Mouse (Mus musculus) lung, postnatal 0 days (tissue): ENCODE data around the gene Pygm. TPM values are rescaled to one million over a fixed set of nuclear protein-coding genes. Genes with fewer than 3 reads are reported as not detected.

Source experiments
- ATAC-seq: fragments of 200-750 bp; cut with Nextera tagmentation; 2 replicates; pipeline ENCODE4 v1.8.0; 2017; ENCODE audit warnings: moderate library complexity
- DNase-seq: peaks from one replicate; pipeline ENCODE4 v3.0.0-alpha.2; 2016; ENCODE audit warnings: low spot score
- H3K27ac ChIP-seq: fragments of 300-500 bp; sonication (generic); 2 replicates; pipeline ENCODE4 v1.5.1; 2014; ENCODE audit warnings: antibody characterized with exemption, mild to moderate bottlenecking, low read length, mixed read lengths
- H3K27me3 ChIP-seq: fragments of 300-500 bp; sonication (generic); replicated peaks from 2 replicates; pipeline ENCODE4 v1.6.1; 2014; ENCODE audit warnings: low read length, mixed read lengths; ENCODE audit not compliant: insufficient read depth
- H3K36me3 ChIP-seq: fragments of 300-500 bp; sonication (generic); 2 replicates; pipeline ENCODE4 v1.6.1; 2014; ENCODE audit warnings: low read length, mixed read lengths; ENCODE audit not compliant: insufficient read depth
- H3K4me1 ChIP-seq: fragments of 300-500 bp; sonication (generic); 2 replicates; pipeline ENCODE4 v1.6.1; 2014; ENCODE audit warnings: antibody characterized with exemption, low read depth, low read length, mixed read lengths; ENCODE audit not compliant: insufficient read depth
- H3K4me2 ChIP-seq: fragments of 300-500 bp; sonication (generic); replicated peaks from 2 replicates; pipeline ENCODE4 v1.6.1; 2014; ENCODE audit warnings: low read depth, mild to moderate bottlenecking, low read length, moderate library complexity, mixed read lengths
- H3K4me3 ChIP-seq: fragments of 300-500 bp; sonication (generic); 2 replicates; pipeline ENCODE4 v1.5.1; 2014; ENCODE audit warnings: low read depth, low read length
- H3K9ac ChIP-seq: fragments of 300-500 bp; sonication (generic); replicated peaks from 2 replicates; pipeline ENCODE4 v1.6.1; 2014; ENCODE audit warnings: low read depth, mild to moderate bottlenecking
- H3K9me3 ChIP-seq: fragments of 300-500 bp; sonication (generic); 2 replicates; pipeline ENCODE4 v1.6.1; 2016; ENCODE audit warnings: low read length, mixed read lengths
- CTCF ChIP-seq: IDR thresholded peaks from 2 replicates; pipeline ENCODE4 v1.5.1; 2016; ENCODE audit warnings: antibody characterized with exemption, mild to moderate bottlenecking
- EP300 ChIP-seq: IDR thresholded peaks from 2 replicates; pipeline ENCODE4 v1.6.1; 2016; ENCODE audit warnings: antibody characterized with exemption, mild to moderate bottlenecking, control low read depth
- WGBS: fragments of 180-500 bp; shearing (Covaris S2); extraction: QIAGEN DNeasy Blood & Tissue Kit; methylation state at CpG from one replicate; pipeline ENCODE4 v1.1.7; 2014; 5-methylcytosine and 5-hydroxymethylcytosine counted together
- polyA plus RNA-seq: library from polyadenylated mRNA; unstranded; fragments of >200 nt; fragmentation: Nextera tagmentation; extraction: Ambion mirVana; gene quantifications from 2 replicates; pipeline ENCODE4 v1.2.1, GENCODE M21; 2015

Pygm gene
- polyA plus RNA-seq, 1 experiment from 2014 or later = 20.5 TPM

- H3K27ac ChIP-seq = no peak overlapping the region
- no peaks in the 10 kb centered on the region; the same call in 1 of the 2 replicates for H3K4me1 ChIP-seq
- no peak for TF ChIP-seq CTCF
- no peak for TF ChIP-seq EP300
- ATAC-seq = no peak
- H3K9ac ChIP-seq = no peak overlapping the region
- H3K27me3 ChIP-seq = peaks cover 19% of the 10 kb centered on the region; the same call in 1 of the 2 replicates
- 70% methylated on average over 12 of the region's 12 CpGs for WGBS
- H3K9me3 ChIP-seq = no peaks in the 10 kb centered on the region
- no peaks in the 10 kb centered on the region for H3K36me3 ChIP-seq
- no peak for DNase-seq
- H3K4me3 ChIP-seq = no peak overlapping the region
- no peak overlapping the region for H3K4me2 ChIP-seq
Measured at GRCm38 (mm10) chr19:6416894-6417761, 32.9 kb downstream of the Pygm start.

- ATAC-seq (peak; percentile 89), DNase-seq (peak; percentile 83)
- H3K9ac ChIP-seq = no peak within 1 kb of the TSS
- H3K9me3 ChIP-seq = no peaks in the 10 kb centered on the region
- peak within 1 kb of the TSS; percentile 71 for H3K4me2 ChIP-seq
- H3K36me3 ChIP-seq = no peaks in the 10 kb centered on the region
- WGBS = 2% methylated on average over 44 of the region's 46 CpGs
- TF ChIP-seq CTCF (peak; percentile 91), EP300 (no peak)
- H3K27ac ChIP-seq = no peak within 1 kb of the TSS
- peak within 1 kb of the TSS; percentile 39 for H3K4me3 ChIP-seq
- no peaks in the 10 kb centered on the region; the same call in 1 of the 2 replicates for H3K4me1 ChIP-seq
- H3K27me3 ChIP-seq = peaks cover 19% of the 10 kb centered on the region; the same call in 1 of the 2 replicates
Measured at GRCm38 (mm10) chr19:6418233-6418879, 34.2 kb downstream of the Pygm start, which contains the start of gene Nrxn2. Nrxn2 (plus strand) TSS chr19:6418731.

GRCm38 (mm10) chr19:6418984-6419692 is 34.9 kb downstream of the Pygm start:
- Histone ChIP-seq H3K27ac (no peak overlapping the region), H3K9ac (no peak overlapping the region), H3K27me3 (peaks cover 19% of the 10 kb centered on the region; the same call in 1 of the 2 replicates), H3K4me3 (no peak overlapping the region), H3K9me3 (no peaks in the 10 kb centered on the region), H3K4me2 (no peak overlapping the region), H3K4me1 (no peaks in the 10 kb centered on the region; the same call in 1 of the 2 replicates), H3K36me3 (no peaks in the 10 kb centered on the region)
- ATAC-seq = no peak
- no peak for DNase-seq
- TF ChIP-seq EP300 = no peak
- no peak for TF ChIP-seq CTCF
- WGBS = 9% methylated on average over 19 of the region's 23 CpGs

GRCm38 (mm10) chr19:6419805-6420310 is 35.7 kb downstream of the Pygm start:
- Histone ChIP-seq H3K36me3 (no peaks in the 10 kb centered on the region), H3K9me3 (no peaks in the 10 kb centered on the region), H3K4me2 (no peak overlapping the region), H3K9ac (no peak overlapping the region), H3K27me3 (peaks cover 19% of the 10 kb centered on the region; the same call in 1 of the 2 replicates), H3K4me3 (no peak overlapping the region), H3K27ac (no peak overlapping the region), H3K4me1 (no peaks in the 10 kb centered on the region; the same call in 1 of the 2 replicates)
- ATAC-seq (no peak), DNase-seq (no peak)
- TF ChIP-seq EP300 (no peak), CTCF (no peak)
- WGBS = 45% methylated on average over 9 of the region's 9 CpGs

- Histone ChIP-seq H3K9me3 (no peaks in the 10 kb centered on the region), H3K4me3 (no peak overlapping the region), H3K9ac (no peak overlapping the region), H3K27me3 (peaks cover 21% of the 10 kb centered on the region; the same call in 1 of the 2 replicates), H3K27ac (no peak overlapping the region), H3K4me2 (no peak overlapping the region), H3K36me3 (no peaks in the 10 kb centered on the region), H3K4me1 (no peaks in the 10 kb centered on the region)
- TF ChIP-seq CTCF = no peak
- TF ChIP-seq EP300 = no peak
- 53% methylated on average over 19 of the region's 19 CpGs for WGBS
- DNase-seq = no peak
- no peak for ATAC-seq
Measured at GRCm38 (mm10) chr19:6420481-6421210, 36.4 kb downstream of the Pygm start.
